Mouse (Mus musculus) heart, postnatal 14 days (tissue): ENCODE data around the gene Fbxl16. TPM values are rescaled to one million over a fixed set of nuclear protein-coding genes. Genes with fewer than 3 reads are reported as not detected.

Experiments
- DNase-seq, 2 experiments: peaks; one replicate each; pipeline ENCODE4 v3.0.0; 2021 to 2022
- intact Hi-C: fragments of 180-260 bp; cut with DNase I; formaldehyde crosslinking; loops from one replicate; pipeline ENCODE4 v1.15.1; 2025
- total RNA-seq, 2 experiments: library from RNA; stranded (reverse); gene quantifications; 2 replicates each; pipeline ENCODE4 v1.2.3; 2021

Gene Fbxl16
- total RNA-seq, 2 experiments from 2014 or later: 1.00 to 1.2 TPM

DNA sequence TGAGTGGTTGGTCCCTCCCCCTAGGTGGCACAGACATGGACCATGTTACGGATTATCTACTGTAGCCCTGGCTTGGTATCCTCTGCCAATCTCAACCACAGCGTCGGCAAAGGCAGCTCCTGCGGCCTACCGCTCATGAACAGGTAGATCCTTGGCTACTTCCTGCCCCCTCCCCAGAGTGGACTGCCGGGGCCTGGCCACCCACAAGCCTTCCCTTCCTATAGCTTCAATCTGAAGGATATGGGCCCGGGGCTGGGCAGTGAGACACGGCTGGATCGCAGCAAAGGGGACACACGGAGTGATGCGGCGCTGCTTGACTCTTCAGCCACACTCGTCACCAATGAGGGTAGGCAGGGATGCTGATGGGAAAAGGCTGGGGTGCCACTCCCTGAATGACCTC, 18.1 kb downstream of the Fbxl16 start:
- no peak for DNase-seq
- intact Hi-C loops: no loop called here

DNA sequence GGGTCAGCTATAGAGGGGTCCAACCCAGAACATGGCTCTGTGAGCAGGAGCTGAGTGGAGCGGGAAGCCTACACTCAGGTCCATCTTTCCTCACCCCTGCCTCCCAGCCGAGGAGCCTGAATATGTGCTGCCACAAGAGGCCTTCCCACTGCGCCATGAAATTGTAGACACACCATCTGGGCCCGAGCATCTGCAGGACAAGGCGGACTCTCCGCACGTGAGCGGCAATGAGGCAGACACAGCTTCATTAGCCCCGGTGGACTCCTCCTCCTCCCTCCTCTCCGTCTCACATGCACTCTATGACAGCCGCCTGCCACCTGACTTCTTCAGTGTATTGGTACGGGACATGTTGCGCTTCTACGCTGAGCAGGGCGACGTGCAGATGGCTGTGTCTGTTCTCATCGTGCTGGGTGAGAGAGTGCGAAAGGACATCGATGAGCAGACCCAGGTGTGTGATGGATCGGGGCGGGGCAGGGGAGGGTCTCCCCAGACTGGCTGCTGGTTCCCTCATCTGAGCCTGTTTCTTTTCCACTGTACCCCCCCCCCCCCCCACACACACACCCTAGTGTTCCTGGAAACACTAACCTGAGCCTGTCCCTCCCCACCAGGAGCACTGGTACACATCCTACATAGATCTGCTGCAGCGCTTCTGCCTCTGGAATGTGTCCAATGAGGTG, 18.8 kb downstream of the Fbxl16 start:
- no peak for DNase-seq
- intact Hi-C loops: no loop called here

DNA sequence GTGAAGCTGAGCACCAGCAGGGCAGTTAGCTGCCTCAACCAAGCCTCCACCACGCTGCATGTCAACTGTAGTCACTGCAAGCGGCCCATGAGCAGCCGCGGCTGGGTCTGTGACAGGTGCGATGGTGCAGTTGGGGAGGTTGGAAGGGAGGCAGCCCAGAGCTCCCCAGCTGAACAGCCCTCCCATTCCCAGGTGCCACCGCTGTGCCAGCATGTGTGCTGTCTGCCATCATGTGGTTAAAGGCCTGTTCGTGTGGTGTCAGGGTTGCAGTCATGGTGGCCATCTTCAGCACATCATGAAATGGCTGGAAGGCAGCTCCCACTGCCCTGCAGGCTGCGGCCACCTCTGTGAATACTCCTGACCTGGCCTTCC, 19.3 kb downstream of the Fbxl16 start:
- intact Hi-C loops: no loop called here
- no peak for DNase-seq

DNA sequence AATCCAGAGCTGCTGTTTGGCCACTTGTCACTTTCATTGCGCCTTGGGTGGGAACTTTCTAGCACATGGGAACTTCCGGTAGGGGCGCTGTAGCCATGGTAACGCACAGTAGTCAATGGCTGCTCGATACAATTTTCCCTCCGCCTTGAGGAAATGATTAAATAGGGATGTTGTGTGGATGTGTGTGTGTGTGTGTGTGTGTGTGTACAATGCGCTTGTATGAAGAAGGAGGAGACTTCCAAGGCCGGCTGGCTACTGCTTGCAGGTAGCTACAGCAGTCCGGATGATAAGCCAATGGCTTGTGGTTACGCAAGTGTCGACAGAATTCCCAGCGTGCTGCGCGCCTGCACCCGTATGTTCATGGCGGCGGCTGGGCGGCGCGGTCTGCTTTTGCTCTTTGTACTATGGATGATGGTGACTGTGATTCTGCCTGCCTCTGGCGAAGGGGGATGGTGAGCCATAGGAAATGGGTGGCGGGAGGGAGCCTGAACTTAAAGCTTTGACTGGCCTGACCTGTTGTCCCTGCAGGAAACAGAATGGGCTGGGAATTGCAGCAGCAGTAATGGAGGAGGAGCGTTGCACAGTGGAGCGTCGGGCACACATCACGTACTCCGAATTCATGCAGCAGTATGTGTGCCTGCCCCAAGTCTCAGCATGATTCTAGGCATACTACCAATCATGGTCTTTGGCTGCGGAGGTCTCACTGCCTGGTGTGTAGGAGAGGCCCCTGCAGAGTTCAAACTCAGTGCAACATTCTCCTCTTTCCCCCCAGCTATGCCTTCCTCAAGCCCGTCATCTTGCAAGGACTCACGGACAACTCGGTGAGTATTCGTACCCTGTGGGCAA, 20.1 kb downstream of the Fbxl16 start, which contains the start of gene Jmjd8:
Jmjd8 (plus strand) TSS at position 156 of the 846 bp plus-strand sequence.
- intact Hi-C loops: no loop called here
- peak; percentile 74 to 79 for DNase-seq

DNA sequence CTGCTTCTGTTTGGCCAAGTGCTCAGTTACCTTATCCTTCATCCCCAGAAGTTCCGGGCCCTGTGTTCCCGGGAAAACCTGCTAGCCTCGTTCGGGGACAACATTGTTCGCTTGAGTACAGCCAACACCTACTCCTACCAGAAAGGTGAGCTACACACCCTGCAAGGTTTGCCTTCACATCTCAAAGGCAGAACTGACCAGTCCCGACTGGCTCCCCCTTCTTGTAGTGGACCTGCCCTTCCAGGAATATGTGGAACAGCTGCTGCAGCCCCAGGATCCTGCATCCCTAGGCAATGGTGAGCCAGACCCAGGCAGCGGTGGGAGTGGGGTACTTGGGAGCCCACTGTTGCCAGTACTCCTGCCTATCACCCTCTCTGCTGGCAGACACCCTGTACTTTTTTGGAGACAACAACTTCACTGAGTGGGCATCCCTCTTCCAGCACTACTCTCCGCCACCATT, 20.7 kb downstream of the Fbxl16 start:
- no peak for DNase-seq
- intact Hi-C loops: no loop called here

DNA sequence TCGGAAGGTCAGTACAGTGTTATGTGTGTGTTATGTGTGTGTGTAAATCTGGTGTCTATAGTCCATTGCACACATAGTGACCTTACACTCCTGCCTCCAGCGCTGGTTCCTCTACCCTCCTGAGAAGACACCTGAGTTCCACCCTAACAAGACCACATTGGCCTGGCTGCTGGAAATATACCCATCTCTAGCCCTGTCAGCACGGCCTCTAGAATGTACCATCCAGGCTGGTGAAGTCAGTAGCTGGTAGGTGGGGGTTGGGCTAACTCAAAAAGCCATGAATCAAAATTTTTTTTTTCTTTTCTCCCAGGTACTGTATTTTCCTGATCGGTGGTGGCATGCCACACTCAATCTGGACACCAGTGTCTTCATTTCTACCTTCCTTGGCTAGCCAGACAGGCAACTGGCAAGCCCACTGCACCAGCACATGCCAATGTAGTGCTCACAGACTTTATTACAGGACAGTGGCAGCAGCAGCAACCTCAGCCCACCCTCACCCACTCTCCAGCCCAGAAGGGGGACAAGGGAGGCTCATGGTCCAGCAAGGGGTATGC, 21.4 kb downstream of the Fbxl16 start:
- no peak for DNase-seq
- intact Hi-C loops: no loop called here

DNA sequence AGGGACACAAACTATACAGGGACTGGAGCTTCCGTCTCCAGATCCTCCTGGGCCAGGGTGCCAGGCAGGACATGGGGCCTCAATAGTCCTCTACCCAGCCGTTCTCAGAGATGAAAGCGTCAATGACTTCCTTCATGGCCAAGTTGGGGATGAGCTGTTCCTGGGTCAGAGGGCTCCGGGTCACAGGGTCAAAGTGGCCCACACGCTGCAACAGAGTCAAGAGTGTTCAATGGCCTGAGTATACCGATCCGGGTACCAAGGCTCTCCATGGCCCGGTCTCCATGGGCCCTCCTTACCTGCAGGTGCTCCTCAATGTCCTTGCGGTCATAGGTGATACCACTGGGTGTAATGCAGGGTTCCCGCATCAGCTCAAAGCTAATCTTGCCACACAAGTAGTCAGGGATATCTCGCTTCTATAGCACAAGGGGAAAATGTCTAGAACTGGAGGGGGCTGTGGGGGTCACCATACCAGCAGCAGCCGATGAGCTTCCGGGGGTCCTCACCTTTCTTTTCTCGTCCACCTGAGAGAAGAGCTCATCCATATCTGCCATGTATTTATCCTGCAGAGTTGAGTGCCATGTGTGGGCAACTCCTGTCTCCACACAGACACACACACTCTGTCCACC, 22.0 kb downstream of the Fbxl16 start:
- intact Hi-C loops: no loop called here

DNA sequence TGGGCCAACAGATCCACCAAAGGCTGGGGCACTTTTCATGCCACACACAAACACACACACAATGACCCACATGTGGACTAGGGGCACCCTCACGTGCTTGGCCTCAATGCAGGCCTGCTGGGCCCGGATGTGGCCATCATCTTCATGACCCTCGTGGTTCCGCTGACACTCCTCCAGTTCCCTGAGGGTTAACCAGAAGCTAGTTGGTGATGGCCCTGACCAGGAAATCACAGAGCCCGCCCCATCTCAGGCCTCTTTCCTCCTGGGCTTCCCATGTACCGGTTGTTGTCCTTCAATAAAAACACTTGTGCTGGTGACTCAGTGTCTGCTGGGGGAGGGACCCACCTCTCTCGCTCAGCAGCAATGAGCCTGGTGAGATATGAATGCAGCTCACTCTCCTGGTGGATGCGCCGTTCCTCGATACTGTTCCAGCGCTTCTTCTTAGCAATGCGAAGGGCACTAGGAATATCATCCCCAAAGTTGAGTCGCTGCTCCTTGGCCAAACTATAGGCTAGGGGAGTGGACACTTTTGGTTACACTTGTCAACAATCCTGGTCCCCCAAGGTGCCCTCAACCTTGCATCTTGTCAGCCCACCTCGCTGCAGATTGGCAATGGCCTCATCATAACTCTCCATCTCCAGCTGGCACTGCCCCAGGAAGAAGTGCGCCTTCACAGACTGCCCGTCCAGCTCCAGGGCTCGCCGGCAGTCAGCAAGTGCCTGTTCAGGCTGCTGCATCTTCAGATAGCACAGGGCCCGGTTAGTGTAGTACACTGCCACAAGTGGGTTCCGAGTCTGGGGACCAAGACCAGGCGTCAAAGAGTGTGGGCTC, 22.8 kb downstream of the Fbxl16 start:
- intact Hi-C loops: no loop called here
- DNase-seq: peak in 1 of 2 experiments; percentile 31

More for the DNA sequence above, 22.0 kb downstream of the Fbxl16 start:
- no peak for DNase-seq

DNA sequence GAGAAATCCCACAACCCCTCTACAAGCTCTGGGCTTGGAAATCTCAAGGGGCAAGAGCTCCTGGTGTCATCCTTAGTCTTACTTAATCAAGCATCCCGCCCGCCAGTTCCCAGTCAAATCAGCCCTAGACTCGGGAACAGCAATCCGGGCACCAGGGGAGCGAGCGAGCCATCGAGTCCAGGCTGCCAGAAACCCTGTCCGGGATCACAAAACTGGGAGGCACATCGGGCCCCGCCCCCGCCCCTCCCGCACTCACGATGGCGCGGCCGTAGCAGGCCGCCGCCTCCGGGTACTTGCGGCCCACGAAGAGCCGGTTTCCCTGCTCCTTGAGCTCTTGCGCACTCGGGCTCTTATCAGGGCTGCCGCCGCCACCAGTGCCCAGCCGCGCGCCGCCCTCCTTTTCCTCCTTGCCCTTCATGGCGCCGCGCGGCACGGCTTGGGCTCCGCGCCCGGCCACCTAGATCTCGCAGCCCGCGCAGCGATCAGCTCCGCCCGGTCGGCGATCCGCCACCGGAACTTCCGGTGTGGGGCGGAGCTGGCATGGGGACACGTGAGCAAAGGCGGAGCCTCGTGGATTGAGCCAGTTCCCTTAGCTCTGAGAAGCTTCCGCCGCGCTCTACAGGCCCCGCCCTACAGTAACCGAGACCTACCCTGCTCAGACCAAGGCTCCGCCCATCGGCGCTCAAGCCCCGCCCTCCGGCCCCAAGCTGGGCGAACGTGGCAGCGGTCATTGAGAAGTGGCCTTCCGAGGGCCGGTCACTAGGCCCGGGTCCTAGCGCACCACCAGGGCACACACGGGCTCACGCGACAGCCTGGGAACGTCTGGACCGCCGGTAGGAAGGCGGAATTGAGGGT, 23.8 kb downstream of the Fbxl16 start:
- DNase-seq: peak; percentile 100
- intact Hi-C loops: no loop called here

DNA sequence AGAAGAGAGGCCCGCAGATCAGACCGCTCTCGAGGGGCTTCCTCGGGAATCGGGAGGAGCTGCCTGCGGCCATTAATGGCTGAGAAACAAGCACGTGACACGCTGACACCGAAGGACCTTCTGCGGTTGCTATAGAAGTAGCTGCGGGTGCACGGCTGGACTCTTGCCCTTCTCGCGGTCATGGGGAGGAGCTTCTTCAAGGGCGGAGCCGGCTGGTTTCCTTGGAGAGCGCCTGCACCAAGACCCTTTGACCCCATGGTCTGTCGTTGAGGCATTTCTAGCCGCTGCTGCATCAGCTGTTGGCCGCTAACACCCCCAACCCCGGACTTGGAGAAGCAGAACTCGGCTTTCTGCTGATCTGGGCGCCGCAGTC, 24.4 kb downstream of the Fbxl16 start, which contains the start of gene Stub1:
Stub1 (minus strand) TSS at position 114 of the 373 bp plus-strand sequence.
- intact Hi-C loops: no loop called here
- DNase-seq: peak; percentile 90 to 94

DNA sequence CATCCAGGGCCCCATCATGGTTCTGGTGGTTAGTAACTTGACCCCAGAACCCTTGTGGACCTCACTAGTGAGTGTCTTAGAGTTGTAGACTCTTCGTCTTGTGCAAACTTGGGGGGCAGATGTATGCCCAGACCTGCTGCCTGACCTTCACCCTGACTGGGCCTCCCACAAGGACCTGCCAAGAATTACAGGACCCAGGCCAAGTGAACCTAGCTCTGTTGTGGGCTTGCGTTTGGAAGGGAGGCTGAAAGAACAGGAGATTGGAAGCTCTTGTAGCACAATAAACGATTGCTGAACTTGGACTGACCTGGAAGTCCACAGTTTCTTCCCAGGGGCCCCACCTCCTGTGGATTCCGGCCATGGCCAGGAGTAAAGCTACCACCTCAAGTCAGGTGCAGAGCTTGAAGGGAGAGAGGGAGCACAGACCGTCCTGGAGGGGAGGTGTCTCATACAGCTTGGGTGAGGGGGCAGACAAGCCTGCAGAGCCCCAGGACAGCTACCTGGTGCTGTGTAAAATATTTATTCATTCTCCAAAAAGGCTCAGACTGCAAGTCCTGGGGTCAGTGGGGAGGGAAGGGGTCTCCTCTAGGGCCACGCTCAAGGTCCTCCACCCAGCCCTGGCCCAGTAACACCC, 25.2 kb downstream of the Fbxl16 start:
- DNase-seq: peak in 1 of 2 experiments; percentile 42
- intact Hi-C loops: no loop called here

DNA sequence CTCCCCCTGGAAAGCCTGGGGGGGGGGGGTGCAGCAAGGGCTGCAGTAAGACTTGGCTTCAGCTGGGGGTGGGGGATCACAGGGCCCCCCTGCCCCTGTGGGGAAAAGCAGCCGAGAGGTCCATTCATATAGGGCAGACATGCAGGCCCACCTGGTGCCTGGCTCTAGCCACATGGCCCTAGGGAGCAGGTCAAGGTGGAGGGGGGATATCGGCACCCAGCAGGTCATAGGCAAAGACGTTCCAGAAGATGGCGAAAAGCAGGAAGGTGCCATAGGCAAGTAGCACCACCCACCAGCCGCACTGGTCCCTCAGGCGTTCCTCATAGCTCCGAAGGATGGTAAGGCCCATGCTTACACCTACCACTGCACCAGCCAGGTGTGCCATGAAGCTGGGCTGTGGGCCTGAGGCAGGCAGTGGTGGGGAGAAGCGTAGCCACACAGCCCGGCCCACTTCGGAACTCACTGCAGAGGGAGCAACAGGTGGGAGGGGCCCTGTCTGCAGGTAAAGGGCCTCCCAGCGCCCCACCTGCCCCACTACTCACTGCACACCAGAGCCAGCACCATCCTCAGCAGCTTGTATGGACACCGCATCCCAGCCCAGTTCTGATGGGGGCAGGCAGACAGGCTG, 25.8 kb downstream of the Fbxl16 start:
- DNase-seq: no peak
- intact Hi-C loops: no loop called here

DNA sequence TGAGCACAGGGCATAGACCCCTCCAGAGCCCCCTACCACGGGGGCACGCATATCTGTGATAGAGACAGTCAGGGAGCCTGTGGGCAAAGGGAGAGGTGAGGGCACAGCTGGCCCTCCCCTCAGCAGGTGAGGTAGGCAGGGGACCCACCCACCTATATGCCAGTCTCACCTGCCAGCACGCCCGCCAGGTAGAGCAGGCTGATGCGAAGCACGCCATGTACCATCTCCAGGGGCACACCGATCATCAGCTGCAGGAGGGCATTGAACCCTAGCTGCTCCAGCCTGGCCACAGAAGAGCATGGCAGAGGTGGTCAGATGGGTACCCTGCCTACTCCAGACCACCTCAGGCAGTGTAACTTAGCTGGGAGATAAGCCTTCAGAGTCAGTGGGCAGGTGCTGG, 26.4 kb downstream of the Fbxl16 start:
- DNase-seq: no peak
- intact Hi-C loops: no loop called here

DNA sequence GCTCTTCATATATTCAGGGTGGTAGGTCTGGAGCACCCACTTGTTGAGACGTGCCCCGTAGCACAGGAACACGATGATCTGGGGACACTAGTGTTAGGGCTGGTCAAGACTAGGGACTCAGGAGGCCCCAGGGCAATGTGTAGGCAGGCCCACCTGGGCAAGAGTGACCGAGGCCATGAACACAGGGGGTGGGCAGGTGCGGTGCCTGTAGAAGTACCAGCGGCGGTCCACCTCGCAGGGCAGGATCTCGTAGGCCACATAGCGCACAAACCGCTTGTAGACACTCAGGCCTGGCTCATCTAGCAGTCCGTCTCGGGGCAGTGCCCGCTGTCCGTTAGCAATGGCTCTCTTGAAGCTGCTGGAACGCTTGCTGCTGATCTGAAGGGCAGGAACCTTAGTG, 26.9 kb downstream of the Fbxl16 start:
- intact Hi-C loops: no loop called here
- no peak for DNase-seq

DNA sequence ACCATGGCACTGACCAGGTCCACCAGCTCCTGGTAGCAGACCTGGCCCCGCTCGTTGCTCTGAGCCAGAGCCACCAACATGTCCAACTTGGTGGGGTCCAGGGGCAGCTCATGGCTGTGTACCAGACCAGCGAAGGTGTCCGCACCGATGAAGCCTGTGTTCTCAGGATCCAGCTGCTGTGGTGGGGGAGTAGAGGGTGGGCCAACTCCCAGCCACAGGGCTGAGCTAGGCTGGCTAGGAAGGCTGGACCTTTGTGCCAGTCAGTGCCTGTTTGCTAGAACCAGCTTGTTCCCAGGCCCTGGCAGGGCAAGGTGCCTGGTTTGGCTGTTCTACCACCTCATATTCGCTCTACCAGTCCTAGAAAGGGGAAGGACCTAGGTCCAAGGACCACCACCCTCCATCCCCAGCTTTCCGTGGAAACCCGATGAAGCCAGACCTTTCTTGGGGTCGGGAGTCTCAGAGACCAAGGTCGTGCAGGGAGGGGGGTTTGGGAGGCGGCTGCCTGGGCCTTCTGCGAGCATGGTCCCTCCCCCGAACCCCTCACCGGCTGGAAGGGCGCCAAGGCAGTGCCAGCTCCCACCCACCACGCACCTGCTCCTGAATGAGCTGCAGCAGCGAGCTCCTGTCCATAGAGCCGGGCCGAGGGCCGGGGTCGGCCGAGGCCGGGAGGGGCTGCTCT, 27.7 kb downstream of the Fbxl16 start:
- intact Hi-C loops: no loop called here
- DNase-seq: peak in 1 of 2 experiments; percentile 32

DNA sequence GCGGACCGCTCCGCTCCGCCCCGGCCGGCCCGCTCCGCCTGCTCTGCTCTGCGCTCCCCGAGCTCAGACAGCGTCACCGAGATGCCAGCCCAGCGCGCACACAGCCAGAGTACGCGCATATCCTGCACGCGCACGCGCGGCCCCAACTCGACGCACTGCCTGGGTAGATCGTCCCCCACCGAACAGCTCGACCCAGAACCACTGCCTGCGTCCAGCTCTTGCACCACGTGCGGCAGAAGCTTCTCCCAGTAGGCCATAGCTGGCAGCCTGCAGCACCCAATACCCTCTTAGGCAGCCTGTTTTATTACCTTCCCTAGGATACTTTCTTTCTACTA, 28.2 kb downstream of the Fbxl16 start, which contains the start of gene Rhbdl1:
Rhbdl1 (minus strand) TSS at position 220 of the 335 bp plus-strand sequence.
- peak; percentile 70 to 79 for DNase-seq
- intact Hi-C loops: no loop called here

DNA sequence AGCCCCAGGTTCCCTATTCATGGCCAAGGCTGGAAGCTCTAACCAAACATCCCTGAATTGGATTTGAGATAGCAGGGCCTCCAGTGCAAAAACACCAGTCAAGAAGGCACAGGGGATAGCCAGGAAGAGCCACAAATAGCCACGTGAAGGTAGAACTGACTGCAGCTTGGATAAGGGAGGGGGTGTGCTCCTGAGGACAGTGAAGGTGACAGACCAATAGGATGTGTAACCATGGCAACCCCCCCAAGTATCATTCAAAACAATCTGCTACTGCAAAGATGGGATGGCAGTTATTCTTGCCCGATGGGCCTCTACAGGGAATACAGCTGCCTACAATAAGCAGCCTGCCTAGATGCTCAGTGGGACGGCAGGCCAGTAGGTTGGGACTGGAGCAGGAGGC, 28.6 kb downstream of the Fbxl16 start:
- DNase-seq: no peak
- intact Hi-C loops: no loop called here

DNA sequence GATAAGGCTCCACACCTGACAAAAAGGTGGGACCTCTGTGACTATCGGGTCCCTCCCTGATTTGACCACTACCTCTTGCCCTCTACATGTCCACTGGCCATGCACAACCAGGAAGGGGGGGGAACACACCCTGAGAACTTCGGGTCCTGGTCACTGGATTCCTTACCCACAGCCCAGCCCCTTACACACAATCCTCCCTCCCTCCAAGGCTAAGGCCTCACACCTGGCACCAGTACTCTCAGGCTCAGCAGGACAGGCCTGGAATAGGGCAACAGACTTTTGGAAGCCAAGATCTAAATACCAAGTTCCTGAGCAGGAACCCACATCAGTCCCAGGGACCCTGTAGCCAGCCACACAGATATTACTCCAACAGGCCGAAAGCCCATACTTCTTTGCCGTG, 30.0 kb downstream of the Fbxl16 start:
- no peak for DNase-seq
- intact Hi-C loops: no loop called here
